Mouse (Mus musculus) limb, embryonic 14.5 days (tissue): ENCODE measurements around the gene Gm20503. TPM values are rescaled to one million over a fixed set of nuclear protein-coding genes. Genes with fewer than 3 reads are reported as not detected.
A peak's percentile ranks its signal among the peaks of the same experiment; 100 is the strongest.

Experiments used
- ATAC-seq: fragments of 200-750 bp; cut with Nextera tagmentation; 2 replicates; pipeline ENCODE4 v1.8.0; 2017; ENCODE audit warnings: low read depth, moderate number of reproducible peaks, moderate TSS enrichment; ENCODE audit not compliant: low FRiP score
- DNase-seq: peaks from one replicate; pipeline ENCODE4 v3.0.0-alpha.2; 2015; ENCODE audit warnings: low spot score
- H3K27ac ChIP-seq: fragments of 300-500 bp; sonication (generic); replicated peaks from 2 replicates; pipeline ENCODE4 v1.5.1; 2014; ENCODE audit warnings: low read depth, mild to moderate bottlenecking, low read length, moderate library complexity, mixed read lengths
- H3K27me3 ChIP-seq: fragments of 300-500 bp; sonication (generic); 2 replicates; pipeline ENCODE4 v1.6.1; 2014; ENCODE audit warnings: low read length, mixed read lengths; ENCODE audit not compliant: control insufficient read depth, insufficient read depth
- H3K36me3 ChIP-seq: fragments of 300-500 bp; sonication (generic); 2 replicates; pipeline ENCODE4 v1.6.1; 2014; ENCODE audit warnings: mild to moderate bottlenecking, low read length, moderate library complexity, mixed read lengths; ENCODE audit not compliant: control insufficient read depth, insufficient read depth
- H3K4me1 ChIP-seq: fragments of 300-500 bp; sonication (generic); 2 replicates; pipeline ENCODE4 v1.6.1; 2014; ENCODE audit warnings: antibody characterized with exemption, low read length, mixed read lengths; ENCODE audit not compliant: control insufficient read depth, insufficient read depth
- H3K4me2 ChIP-seq: fragments of 300-500 bp; sonication (generic); replicated peaks from 2 replicates; pipeline ENCODE4 v1.6.1; 2014; ENCODE audit warnings: low read depth, mild to moderate bottlenecking, low read length, moderate library complexity; ENCODE audit not compliant: severe bottlenecking
- H3K4me3 ChIP-seq: fragments of 300-500 bp; sonication (generic); replicated peaks from 2 replicates; pipeline ENCODE4 v1.5.1; 2014; ENCODE audit warnings: low read length
- H3K9ac ChIP-seq: fragments of 300-500 bp; sonication (generic); 2 replicates; pipeline ENCODE4 v1.6.1; 2014; ENCODE audit warnings: mild to moderate bottlenecking, low read depth, low read length, moderate library complexity; ENCODE audit not compliant: severe bottlenecking
- H3K9me3 ChIP-seq: fragments of 300-500 bp; sonication (generic); 2 replicates; pipeline ENCODE4 v1.6.1; 2016; ENCODE audit warnings: low read length; ENCODE audit not compliant: control insufficient read depth
- POLR2A ChIP-seq: fragments of 200-500 bp; IDR thresholded peaks from 2 replicates; pipeline ENCODE4 v1.8.0; 2012; ENCODE audit warnings: inconsistent platforms, mild to moderate bottlenecking, moderate library complexity, borderline replicate concordance; ENCODE audit not compliant: insufficient read depth, insufficient read length; ENCODE audit errors: extremely low read depth
- WGBS: fragments of 180-500 bp; shearing (Covaris S2); extraction: QIAGEN DNeasy Blood & Tissue Kit; methylation state at CpG from one replicate; pipeline ENCODE4 v1.1.7; 2014; 5-methylcytosine and 5-hydroxymethylcytosine counted together
- polyA plus RNA-seq, 2 experiments: library from polyadenylated mRNA; depleted of rRNA in 1 of 2; stranded (reverse) in 1 of 2; unstranded in 1 of 2; fragments of >200 nt; fragmentation: Nextera tagmentation in 1 of 2; extraction: Ambion mirVana in 1 of 2; gene quantifications; 2 replicates each; pipeline versions ENCODE4 v1.2.1 to v1.2.3; 2012 to 2014

Gm20503 gene
- polyA plus RNA-seq, 2 experiments = 0.14 to 19.0 TPM

DNA sequence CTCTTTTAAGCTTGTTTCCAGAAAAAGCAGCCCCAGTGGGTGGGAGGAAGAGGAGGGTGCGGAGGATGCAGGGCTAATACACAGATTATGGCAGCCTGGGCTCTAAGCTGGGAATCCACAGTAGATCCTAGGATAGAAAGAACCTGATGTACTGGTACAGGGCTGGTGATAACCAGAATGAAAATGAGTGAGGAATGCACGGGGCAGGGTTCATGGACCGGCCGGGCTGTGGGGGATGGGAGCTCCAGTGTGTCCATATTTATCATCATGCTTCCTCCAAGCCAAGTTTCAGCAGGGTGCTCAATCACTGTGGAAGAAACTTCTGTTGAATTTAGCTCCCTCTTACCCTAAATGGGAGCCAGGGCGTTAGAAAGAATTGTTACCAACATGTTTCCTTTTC, 5.9 kb upstream of the Gm20503 start:
- no peaks in the 10 kb centered on the region for H3K27me3 ChIP-seq
- H3K9me3 ChIP-seq = no peaks in the 10 kb centered on the region
- no peaks in the 10 kb centered on the region for H3K36me3 ChIP-seq
- TF ChIP-seq POLR2A = no peak
- no peak for DNase-seq
- no peak for ATAC-seq
- no peak overlapping the region for H3K27ac ChIP-seq
- no peaks in the 10 kb centered on the region for H3K4me1 ChIP-seq
- WGBS = 80% methylated on average over 5 of the region's 5 CpGs
- no peak overlapping the region for H3K4me3 ChIP-seq
- H3K9ac ChIP-seq = no peak overlapping the region
- no peak overlapping the region for H3K4me2 ChIP-seq

DNA sequence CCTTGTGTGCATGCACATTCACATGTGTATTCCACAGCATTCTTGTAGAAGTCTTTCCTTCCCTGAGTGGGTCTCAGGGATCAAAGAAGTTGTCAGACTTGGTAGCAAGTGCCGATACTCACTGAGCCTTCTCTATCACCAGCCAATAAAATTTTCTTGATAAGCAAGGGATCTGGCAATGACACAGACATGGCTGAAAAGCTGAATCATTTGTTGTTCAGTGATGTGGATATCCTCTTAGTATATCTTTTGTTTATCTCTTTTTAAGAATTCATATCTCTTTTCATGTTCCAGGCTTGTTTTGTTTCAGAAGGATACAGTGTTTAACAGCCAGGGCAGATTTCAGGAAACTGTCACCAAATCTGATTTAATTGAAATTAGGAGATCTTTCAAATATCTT, 4.3 kb upstream of the Gm20503 start:
- no peaks in the 10 kb centered on the region for H3K4me1 ChIP-seq
- no peak overlapping the region for H3K4me2 ChIP-seq
- H3K27me3 ChIP-seq = no peaks in the 10 kb centered on the region
- WGBS = 91% methylated on average over 1 of the region's 1 CpGs
- H3K4me3 ChIP-seq = no peak overlapping the region
- no peak for TF ChIP-seq POLR2A
- H3K9ac ChIP-seq = no peak overlapping the region
- DNase-seq (no peak), ATAC-seq (no peak)
- no peaks in the 10 kb centered on the region for H3K36me3 ChIP-seq
- H3K9me3 ChIP-seq = no peaks in the 10 kb centered on the region
- H3K27ac ChIP-seq = no peak overlapping the region

DNA sequence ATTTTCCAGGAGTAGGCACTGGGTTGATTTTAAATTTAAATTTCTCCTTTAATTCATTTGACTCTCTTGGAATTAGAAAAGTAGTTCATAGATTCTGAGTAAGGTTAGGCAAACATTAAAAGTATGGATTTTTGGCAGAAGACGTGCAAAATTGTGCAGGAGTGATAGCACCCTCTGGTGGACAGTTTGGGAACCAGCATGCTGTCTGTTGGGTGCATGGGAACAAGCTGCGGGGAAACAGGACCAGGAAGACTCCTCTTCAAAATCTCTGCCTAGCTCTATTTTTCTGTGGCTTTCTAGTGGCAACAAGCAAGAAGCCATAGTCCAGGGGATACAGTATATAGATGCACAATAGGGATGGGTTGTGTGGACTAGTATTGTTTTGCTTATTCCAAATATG, 3.3 kb upstream of the Gm20503 start:
- no peak overlapping the region for H3K4me3 ChIP-seq
- no peak overlapping the region for H3K27ac ChIP-seq
- H3K9me3 ChIP-seq = no peaks in the 10 kb centered on the region
- 5% methylated on average over 2 of the region's 2 CpGs for WGBS
- H3K9ac ChIP-seq = no peak overlapping the region
- TF ChIP-seq POLR2A = no peak
- H3K27me3 ChIP-seq = no peaks in the 10 kb centered on the region
- no peak overlapping the region for H3K4me2 ChIP-seq
- H3K4me1 ChIP-seq = peaks cover 2% of the 10 kb centered on the region; the same call in 1 of the 2 replicates
- ATAC-seq (no peak), DNase-seq (peak; percentile 71)
- no peaks in the 10 kb centered on the region for H3K36me3 ChIP-seq

GRCm38 (mm10) chr4:59000614-59001013, 2.4 kb upstream of the Gm20503 start:
- H3K27ac ChIP-seq = no peak overlapping the region
- H3K9me3 ChIP-seq = no peaks in the 10 kb centered on the region
- H3K27me3 ChIP-seq = no peaks in the 10 kb centered on the region
- no peak overlapping the region for H3K9ac ChIP-seq
- ATAC-seq = no peak
- peaks cover 11% of the 10 kb centered on the region; the same call in 1 of the 2 replicates for H3K4me1 ChIP-seq
- no peak for DNase-seq
- no peak overlapping the region for H3K4me3 ChIP-seq
- WGBS = 0% methylated on average over 2 of the region's 2 CpGs
- H3K4me2 ChIP-seq = no peak overlapping the region
- no peak for TF ChIP-seq POLR2A
- H3K36me3 ChIP-seq = no peaks in the 10 kb centered on the region

DNA sequence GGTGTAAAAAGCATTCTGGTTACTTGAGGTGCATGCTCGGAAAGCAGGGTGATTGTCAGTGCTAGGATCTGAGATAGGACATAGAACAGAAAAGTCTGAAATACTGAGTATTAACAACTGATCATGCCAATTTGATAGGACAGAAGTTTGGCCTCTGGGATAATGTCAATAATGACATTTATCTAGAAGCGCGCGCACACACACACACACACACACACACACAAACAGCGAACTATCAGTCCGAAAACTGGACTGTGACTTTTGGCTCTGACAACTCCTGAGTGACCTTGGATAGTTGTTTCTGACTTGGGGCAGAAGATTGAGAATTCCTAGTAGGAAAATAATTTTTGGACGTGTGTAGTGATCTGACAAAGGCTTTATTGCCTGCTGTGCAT, 793 bp downstream of the Gm20503 start:
- H3K27ac ChIP-seq = peak overlapping the region; percentile 74; the same call in 1 of the 2 replicates
- H3K9ac ChIP-seq = peak overlapping the region; percentile 93
- DNase-seq (no peak), ATAC-seq (no peak)
- peak overlapping the region; percentile 99 for H3K4me3 ChIP-seq
- 27% methylated on average over 7 of the region's 7 CpGs for WGBS
- no peak for TF ChIP-seq POLR2A
- peaks cover 19% of the 10 kb centered on the region for H3K4me1 ChIP-seq
- no peaks in the 10 kb centered on the region for H3K36me3 ChIP-seq
- no peaks in the 10 kb centered on the region for H3K9me3 ChIP-seq
- peak overlapping the region; percentile 81 for H3K4me2 ChIP-seq
- no peaks in the 10 kb centered on the region for H3K27me3 ChIP-seq

GRCm38 (mm10) chr4:59006211-59006610, 3.2 kb downstream of the Gm20503 start:
- H3K4me1 ChIP-seq = peaks cover 19% of the 10 kb centered on the region
- TF ChIP-seq POLR2A = no peak
- no peak overlapping the region for H3K27ac ChIP-seq
- H3K9ac ChIP-seq = no peak overlapping the region
- no peak overlapping the region for H3K4me3 ChIP-seq
- 41% methylated on average over 8 of the region's 8 CpGs for WGBS
- ATAC-seq (no peak), DNase-seq (no peak)
- H3K36me3 ChIP-seq = no peaks in the 10 kb centered on the region
- no peaks in the 10 kb centered on the region for H3K27me3 ChIP-seq
- H3K9me3 ChIP-seq = no peaks in the 10 kb centered on the region
- no peak overlapping the region for H3K4me2 ChIP-seq
